Mouse (Mus musculus) liver, embryonic 16.5 days (tissue): ENCODE measurements around the gene Cmtm4. TPM values are rescaled to one million over a fixed set of nuclear protein-coding genes. Genes with fewer than 3 reads are reported as not detected.
"Not testable (repeated sequence)": the region's sequence is repeated elsewhere in the genome, so short reads cannot be mapped to it uniquely, and the experiment has no call there.

ENCODE experiments used
- ATAC-seq: fragments of 200-750 bp; cut with Nextera tagmentation; 2 replicates; pipeline ENCODE4 v1.8.0; 2017; ENCODE audit warnings: low read depth, mild to moderate bottlenecking, moderate number of reproducible peaks, moderate library complexity
- H3K27ac ChIP-seq: fragments of 300-500 bp; sonication (generic); 2 replicates; pipeline ENCODE4 v1.5.1; 2014; ENCODE audit warnings: mild to moderate bottlenecking, low read length
- H3K27me3 ChIP-seq: fragments of 300-500 bp; sonication (generic); 2 replicates; pipeline ENCODE4 v1.6.1; 2014; ENCODE audit warnings: low read depth, low read length, mixed read lengths; ENCODE audit not compliant: control insufficient read depth, insufficient read depth
- H3K36me3 ChIP-seq: fragments of 300-500 bp; sonication (generic); 2 replicates; pipeline ENCODE4 v1.6.1; 2014; ENCODE audit warnings: mild to moderate bottlenecking; ENCODE audit not compliant: control insufficient read depth, insufficient read depth
- H3K4me1 ChIP-seq: fragments of 300-500 bp; sonication (generic); 2 replicates; pipeline ENCODE4 v1.6.1; 2014; ENCODE audit warnings: low read depth, low read length, mixed read lengths; ENCODE audit not compliant: control insufficient read depth
- H3K4me2 ChIP-seq: fragments of 300-500 bp; sonication (generic); 2 replicates; pipeline ENCODE4 v1.6.1; 2014; ENCODE audit warnings: low read depth, low read length, mixed read lengths
- H3K4me3 ChIP-seq: fragments of 300-500 bp; sonication (generic); 2 replicates; pipeline ENCODE4 v1.5.1; 2014; ENCODE audit warnings: low read depth, mild to moderate bottlenecking, low read length
- H3K9ac ChIP-seq: fragments of 300-500 bp; sonication (generic); 2 replicates; pipeline ENCODE4 v1.6.1; 2014; ENCODE audit warnings: low read depth, low read length
- H3K9me3 ChIP-seq: fragments of 300-500 bp; sonication (generic); replicated peaks from 2 replicates; pipeline ENCODE4 v1.6.1; 2016; ENCODE audit warnings: low read length; ENCODE audit not compliant: control insufficient read depth
- WGBS: fragments of 180-500 bp; shearing (Covaris S2); extraction: QIAGEN DNeasy Blood & Tissue Kit; methylation state at CpG from one replicate; pipeline ENCODE4 v1.1.7; 2014; ENCODE audit not compliant: insufficient replicate concordance; 5-methylcytosine and 5-hydroxymethylcytosine counted together
- polyA plus RNA-seq: library from polyadenylated mRNA; unstranded; fragments of >200 nt; fragmentation: Nextera tagmentation; extraction: Ambion mirVana; gene quantifications from 2 replicates; pipeline ENCODE4 v1.2.1, GENCODE M21; 2015

Cmtm4 gene
- polyA plus RNA-seq, 1 experiment from 2014 or later: 0.45 TPM

DNA sequence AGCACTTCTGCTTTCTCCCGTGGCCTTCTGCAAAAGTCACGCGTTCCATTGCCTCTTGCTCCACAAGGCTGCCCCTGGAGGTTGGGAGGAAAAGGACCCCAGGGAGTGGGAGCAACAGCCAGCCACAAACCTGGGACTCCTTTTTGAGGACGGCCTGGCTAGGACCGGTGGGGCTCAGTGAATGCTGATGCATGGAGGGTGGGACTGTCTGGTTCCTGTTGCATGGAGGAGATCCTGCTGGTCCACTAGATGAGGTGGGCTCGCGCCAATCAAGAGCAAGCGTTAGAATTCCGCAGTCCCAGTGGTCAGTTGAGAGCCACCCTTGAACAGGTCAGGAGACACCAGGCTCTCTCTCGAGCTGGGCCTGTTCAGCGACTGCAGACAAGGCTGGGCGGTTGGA, 73.7 kb downstream of the Cmtm4 start, which contains the start of gene Cmtm2b:
TSS of gene Cmtm2b (plus strand) at position 301 of the 400 bp plus-strand sequence.
- H3K4me2 ChIP-seq, H3K27me3 ChIP-seq, H3K36me3 ChIP-seq, ATAC-seq, H3K9ac ChIP-seq, H3K27ac ChIP-seq, H3K4me1 ChIP-seq, H3K4me3 ChIP-seq, H3K9me3 ChIP-seq: not testable (repeated sequence)
- 71% methylated on average over 12 of the region's 12 CpGs for WGBS

DNA sequence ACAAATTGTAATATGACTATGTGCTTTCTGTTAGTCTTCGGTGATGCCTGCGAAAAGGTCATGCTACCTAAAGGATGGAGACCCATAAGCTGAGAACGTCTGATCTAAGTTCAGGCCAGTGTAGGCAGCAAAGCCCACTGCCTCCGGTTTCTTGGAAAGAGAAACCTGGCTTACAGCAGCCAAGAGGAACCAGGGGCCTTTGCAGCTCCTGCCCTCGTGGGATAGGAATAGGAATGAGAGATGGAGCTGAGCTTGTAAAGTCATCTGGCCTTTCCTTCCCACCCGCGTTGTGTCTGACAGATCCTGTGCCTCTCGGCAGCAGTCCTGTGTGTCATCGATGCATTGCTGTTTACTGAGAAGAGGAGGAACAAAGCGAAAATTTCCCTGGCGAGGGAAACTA, 74.3 kb downstream of the Cmtm4 start, which contains the start of gene Gm11020:
TSS of gene Gm11020 (plus strand) at position 301 of the 400 bp plus-strand sequence.
- 65% methylated on average over 9 of the region's 11 CpGs for WGBS
- H3K9ac ChIP-seq, H3K27ac ChIP-seq, H3K36me3 ChIP-seq, H3K4me1 ChIP-seq, H3K9me3 ChIP-seq, ATAC-seq, H3K4me2 ChIP-seq, H3K4me3 ChIP-seq, H3K27me3 ChIP-seq: not testable (repeated sequence)

DNA sequence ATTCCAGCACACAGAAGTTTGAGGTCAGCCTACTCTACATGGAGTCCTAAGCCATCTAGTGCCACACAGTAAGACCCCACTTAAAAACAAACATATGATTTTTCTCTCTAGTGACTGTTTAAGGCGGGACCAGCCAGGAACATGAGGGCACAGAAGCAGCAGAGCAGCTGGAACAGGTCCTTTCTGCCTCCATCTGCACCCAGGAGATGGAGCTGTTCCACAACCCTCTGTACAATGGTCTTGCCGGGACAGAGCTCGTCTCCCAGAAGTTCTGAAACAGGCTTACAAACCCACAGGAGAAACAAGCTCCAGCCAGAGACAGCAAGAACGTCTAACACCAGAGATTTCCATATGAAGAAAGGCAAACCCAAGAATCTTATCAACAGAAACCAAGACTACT, 82.3 kb downstream of the Cmtm4 start:
- H3K27ac ChIP-seq: no peak overlapping the region
- no peak overlapping the region for H3K4me2 ChIP-seq
- no peak overlapping the region for H3K4me3 ChIP-seq
- H3K9ac ChIP-seq: no peak overlapping the region
- H3K27me3 ChIP-seq: no peaks in the 10 kb centered on the region
- H3K4me1 ChIP-seq: no peaks in the 10 kb centered on the region
- ATAC-seq: no peak
- WGBS: 52% methylated on average over 4 of the region's 4 CpGs
- no peaks in the 10 kb centered on the region for H3K36me3 ChIP-seq
- H3K9me3 ChIP-seq: no peaks in the 10 kb centered on the region

DNA sequence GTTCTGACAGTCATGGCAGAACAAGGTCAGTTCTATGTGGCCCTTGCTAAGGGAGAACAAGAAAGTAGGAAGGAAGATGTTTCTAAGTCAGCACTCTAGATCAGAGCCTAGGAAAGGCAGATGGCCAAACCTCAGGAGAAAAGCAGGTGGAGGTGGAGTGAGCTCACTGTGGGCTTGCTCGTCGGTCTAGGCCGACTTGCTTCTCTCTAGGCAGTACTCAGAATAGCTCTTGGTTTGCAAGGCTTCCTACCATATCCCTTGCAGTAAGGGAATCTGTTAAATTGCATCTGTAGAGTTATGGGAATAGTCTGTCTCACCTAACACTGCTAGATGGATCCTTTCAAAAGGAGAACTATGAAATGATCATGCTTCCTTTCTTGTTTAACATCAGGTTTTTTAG, 83.6 kb downstream of the Cmtm4 start:
- H3K27ac ChIP-seq, H3K4me3 ChIP-seq, H3K4me1 ChIP-seq, H3K36me3 ChIP-seq, H3K9me3 ChIP-seq, H3K27me3 ChIP-seq, H3K9ac ChIP-seq, H3K4me2 ChIP-seq, ATAC-seq: not testable (repeated sequence)
- 70% methylated on average over 3 of the region's 3 CpGs for WGBS

DNA sequence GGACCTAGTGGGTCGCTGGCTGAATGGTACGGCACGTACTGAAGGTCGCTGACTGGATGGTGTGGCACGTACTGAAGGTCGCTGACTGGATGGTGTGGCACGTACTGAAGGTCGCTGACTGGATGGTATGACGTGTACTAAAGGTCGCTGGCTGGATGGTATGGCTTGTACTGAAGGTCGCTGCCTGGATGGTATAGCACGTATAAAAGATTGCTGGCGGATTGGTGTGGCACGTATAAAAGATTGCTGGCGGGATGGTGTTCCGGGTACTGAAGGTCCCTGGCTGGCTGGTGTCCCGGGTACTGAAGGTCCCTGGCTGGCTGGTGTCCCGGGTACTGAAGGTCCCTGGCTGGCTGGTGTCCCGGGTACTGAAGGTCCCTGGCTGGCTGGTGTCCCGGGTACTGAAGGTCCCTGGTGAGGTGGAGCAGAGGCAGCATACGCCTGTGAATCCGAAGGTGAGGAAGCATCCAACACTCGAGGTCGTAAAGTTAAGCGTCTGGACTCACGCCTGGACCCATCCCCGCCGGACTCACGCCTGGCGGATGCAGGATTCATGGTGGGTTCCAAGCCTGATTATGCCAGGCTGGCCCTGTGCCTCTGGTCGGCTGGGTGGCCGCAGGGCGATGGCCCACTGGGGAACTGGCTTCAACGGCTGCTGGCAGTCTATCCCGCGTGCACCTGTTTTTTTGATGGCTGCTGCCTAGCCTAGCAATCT, 86.0 kb downstream of the Cmtm4 start, which contains the start of the genes Gm45711 and Cmtm1:
TSS of gene Gm45711 (minus strand) at position 641 of the 715 bp plus-strand sequence.
TSS of gene Cmtm1 (minus strand) at position 705 of the 715 bp plus-strand sequence.
- ATAC-seq: not testable (repeated sequence)

DNA sequence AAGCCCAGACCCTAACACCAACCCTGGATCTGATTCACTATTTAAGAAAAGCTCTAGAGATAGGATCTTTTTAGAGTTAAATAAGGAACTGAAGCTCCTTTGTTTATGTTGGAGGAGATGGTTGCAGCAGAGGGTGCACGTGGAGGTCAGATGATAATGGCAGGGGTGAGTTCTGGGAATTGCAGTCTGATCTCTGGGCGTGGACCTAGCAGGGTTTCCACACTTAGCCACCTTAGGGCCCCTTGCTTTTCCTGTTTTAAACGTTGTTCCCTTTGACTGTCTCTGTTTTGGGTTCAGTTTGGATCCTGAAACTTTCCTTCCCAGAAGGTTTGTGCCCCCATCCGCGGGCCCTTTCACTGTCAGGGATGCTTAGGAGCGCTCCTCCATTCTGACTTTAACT, 87.3 kb downstream of the Cmtm4 start:
- not testable (repeated sequence) for H3K9me3 ChIP-seq, H3K27me3 ChIP-seq, H3K4me3 ChIP-seq, ATAC-seq, H3K27ac ChIP-seq, H3K9ac ChIP-seq, H3K36me3 ChIP-seq, H3K4me1 ChIP-seq, H3K4me2 ChIP-seq
- WGBS: 35% methylated on average over 6 of the region's 6 CpGs

More for the DNA sequence above, 86.0 kb downstream of the Cmtm4 start, which contains the start of the genes Gm45711 and Cmtm1:
- 80% methylated on average over 36 of the region's 36 CpGs for WGBS
- H3K27ac ChIP-seq, H3K9ac ChIP-seq, H3K4me2 ChIP-seq, H3K9me3 ChIP-seq, H3K4me1 ChIP-seq, H3K27me3 ChIP-seq, H3K36me3 ChIP-seq, H3K4me3 ChIP-seq: not testable (repeated sequence)

DNA sequence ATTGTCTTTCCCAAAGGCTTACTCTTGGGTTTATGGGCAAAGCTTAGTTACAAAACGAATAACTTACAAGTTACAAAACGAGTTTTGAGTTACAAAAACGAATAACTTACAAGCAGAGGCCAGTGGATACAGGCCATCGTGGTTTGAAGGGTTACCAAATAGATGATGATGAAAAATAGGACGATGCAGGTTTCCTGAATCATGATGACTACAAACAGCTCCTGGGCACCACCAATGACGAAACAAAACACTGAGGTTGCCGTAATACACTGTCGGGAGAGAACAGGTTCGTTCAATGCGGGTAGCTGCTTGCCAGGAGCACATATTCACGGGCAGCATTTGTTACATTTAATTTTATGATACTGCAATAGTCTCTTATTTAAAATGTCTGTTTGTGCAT, 90.6 kb downstream of the Cmtm4 start:
- 64% methylated on average over 11 of the region's 11 CpGs for WGBS
- no peak for ATAC-seq
- H3K36me3 ChIP-seq: no peaks in the 10 kb centered on the region
- no peak overlapping the region for H3K27ac ChIP-seq
- no peaks in the 10 kb centered on the region for H3K9me3 ChIP-seq
- H3K4me1 ChIP-seq: no peaks in the 10 kb centered on the region
- H3K9ac ChIP-seq: no peak overlapping the region
- no peaks in the 10 kb centered on the region for H3K27me3 ChIP-seq
- H3K4me3 ChIP-seq: no peak overlapping the region
- H3K4me2 ChIP-seq: no peak overlapping the region

DNA sequence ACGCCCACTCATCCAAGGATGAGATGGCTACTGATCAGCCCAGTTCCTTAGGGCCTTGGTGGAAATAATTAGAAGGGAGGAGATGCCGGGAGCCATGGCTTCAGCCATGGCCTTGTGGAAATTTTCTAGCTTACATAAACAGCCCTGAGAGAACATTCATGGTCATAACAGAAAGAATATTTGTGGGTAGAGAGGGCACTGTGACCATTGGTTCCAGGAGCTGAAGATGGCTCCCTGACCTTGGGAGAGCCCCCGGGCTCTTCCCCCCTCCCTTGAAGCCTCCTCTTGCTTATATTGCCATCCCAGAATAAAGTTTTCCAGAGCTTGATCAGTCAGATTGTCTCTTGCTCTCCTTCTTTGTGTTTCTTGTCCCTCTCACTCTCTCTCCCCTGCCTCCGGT, 93.1 kb downstream of the Cmtm4 start:
- H3K27ac ChIP-seq, H3K4me3 ChIP-seq, H3K36me3 ChIP-seq, ATAC-seq, H3K4me1 ChIP-seq, H3K9me3 ChIP-seq, H3K4me2 ChIP-seq, H3K9ac ChIP-seq, H3K27me3 ChIP-seq: not testable (repeated sequence)
- WGBS: 67% methylated on average over 4 of the region's 4 CpGs

DNA sequence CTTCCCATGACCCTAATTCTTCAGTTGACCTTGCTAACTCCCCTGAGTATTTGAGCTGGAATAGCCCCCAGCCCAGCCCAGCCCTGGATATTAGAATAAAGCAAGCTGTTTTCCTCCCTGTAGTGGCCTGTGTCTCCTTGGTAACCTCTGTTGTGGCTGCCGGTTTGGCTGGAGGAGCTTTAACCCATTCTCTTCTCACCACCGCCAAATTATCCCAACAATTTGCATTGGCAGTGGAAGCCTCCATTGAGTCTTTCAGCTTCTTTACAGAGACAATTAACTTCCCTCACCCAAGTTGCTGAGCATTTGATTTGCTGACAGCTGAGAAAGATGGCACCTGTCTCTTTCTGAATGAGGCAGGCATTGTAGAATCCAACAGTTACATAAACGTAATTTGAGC, 94.0 kb downstream of the Cmtm4 start:
- H3K4me3 ChIP-seq, H3K4me1 ChIP-seq, H3K27ac ChIP-seq, H3K27me3 ChIP-seq, ATAC-seq, H3K36me3 ChIP-seq, H3K9ac ChIP-seq, H3K9me3 ChIP-seq, H3K4me2 ChIP-seq: not testable (repeated sequence)
- WGBS: 42% methylated on average over 3 of the region's 3 CpGs
